Mouse (Mus musculus) neural tube, embryonic 12.5 days (tissue): ENCODE measurements at regions not wholly inside any gene's neighbourhood (a gene's known extent, or its start where the extent isn't known, plus 50 kb on each side); places are given as distances from the start of the nearest gene placed in this dataset.

Source experiments
- ATAC-seq: fragments of 200-750 bp; cut with Nextera tagmentation; 2 replicates; pipeline ENCODE4 v1.8.0; 2017; ENCODE audit warnings: low read depth, mild to moderate bottlenecking, moderate TSS enrichment, moderate library complexity; ENCODE audit not compliant: low FRiP score
- H3K27ac ChIP-seq: fragments of 300-500 bp; sonication (generic); 2 replicates; pipeline ENCODE4 v1.5.1; 2016
- H3K27me3 ChIP-seq: fragments of 300-500 bp; sonication (generic); replicated peaks from 2 replicates; pipeline ENCODE4 v1.6.1; 2016; ENCODE audit warnings: mild to moderate bottlenecking
- H3K36me3 ChIP-seq: fragments of 300-500 bp; sonication (generic); 2 replicates; pipeline ENCODE4 v1.6.1; 2016; ENCODE audit warnings: mild to moderate bottlenecking
- H3K4me1 ChIP-seq: fragments of 300-500 bp; sonication (generic); 2 replicates; pipeline ENCODE4 v1.6.1; 2016
- H3K4me2 ChIP-seq: fragments of 300-500 bp; sonication (generic); replicated peaks from 2 replicates; pipeline ENCODE4 v1.6.1; 2016; ENCODE audit warnings: mild to moderate bottlenecking
- H3K4me3 ChIP-seq: fragments of 300-500 bp; sonication (generic); 2 replicates; pipeline ENCODE4 v1.5.1; 2016
- H3K9ac ChIP-seq: fragments of 300-500 bp; sonication (generic); 2 replicates; pipeline ENCODE4 v1.6.1; 2016; ENCODE audit warnings: mild to moderate bottlenecking
- H3K9me3 ChIP-seq: fragments of 300-500 bp; sonication (generic); 2 replicates; pipeline ENCODE4 v1.6.1; 2016; ENCODE audit warnings: mild to moderate bottlenecking
- whole genome bisulfite sequencing: fragments of 180-500 bp; shearing (Covaris S2); methylation state at CpG from one replicate; pipeline ENCODE4 v1.1.7; 2016; 5-methylcytosine and 5-hydroxymethylcytosine counted together

DNA sequence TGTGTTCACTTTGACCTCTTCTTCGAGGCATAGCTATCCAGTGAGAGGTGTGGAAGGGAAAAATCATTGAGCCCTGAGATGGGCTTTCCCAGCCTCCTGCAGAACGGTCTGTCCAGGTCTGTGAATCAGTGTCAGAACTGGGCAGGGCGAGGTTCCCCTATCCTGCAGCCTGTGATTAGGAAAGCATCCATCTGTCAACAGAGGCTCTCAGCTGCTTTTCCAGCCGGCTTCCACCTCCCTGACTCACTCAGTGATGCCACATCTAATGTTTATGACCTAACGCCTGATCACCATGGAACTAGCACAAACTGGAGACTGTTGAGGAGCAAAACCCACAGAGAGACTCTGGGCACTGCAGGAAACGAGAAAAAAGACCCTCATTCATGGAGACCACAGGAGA, 148.1 kb upstream of the Ccn2 start:
- Histone ChIP-seq H3K4me2 (no peak overlapping the region), H3K27ac (no peak overlapping the region), H3K36me3 (no peaks in the 10 kb centered on the region), H3K27me3 (no peaks in the 10 kb centered on the region), H3K4me3 (no peak overlapping the region), H3K9me3 (no peaks in the 10 kb centered on the region), H3K9ac (no peak overlapping the region), H3K4me1 (no peaks in the 10 kb centered on the region)
- 72% methylated on average over 6 of the region's 6 CpGs for WGBS
- ATAC-seq: no peak

GRCm38 (mm10) chr10:24448001-24448561, 147.2 kb upstream of the Ccn2 start:
- no peak for ATAC-seq
- no peaks in the 10 kb centered on the region for H3K4me1 ChIP-seq
- WGBS: 82% methylated on average over 9 of the region's 9 CpGs
- no peaks in the 10 kb centered on the region for H3K27me3 ChIP-seq
- no peak overlapping the region for H3K4me2 ChIP-seq
- no peak overlapping the region for H3K9ac ChIP-seq
- no peak overlapping the region for H3K4me3 ChIP-seq
- no peak overlapping the region for H3K27ac ChIP-seq
- H3K9me3 ChIP-seq: no peaks in the 10 kb centered on the region
- H3K36me3 ChIP-seq: no peaks in the 10 kb centered on the region

- H3K4me2 ChIP-seq: no peak overlapping the region
- ATAC-seq: no peak
Measured at GRCm38 (mm10) chr10:24453507-24453906, 141.7 kb upstream of the Ccn2 start.

DNA sequence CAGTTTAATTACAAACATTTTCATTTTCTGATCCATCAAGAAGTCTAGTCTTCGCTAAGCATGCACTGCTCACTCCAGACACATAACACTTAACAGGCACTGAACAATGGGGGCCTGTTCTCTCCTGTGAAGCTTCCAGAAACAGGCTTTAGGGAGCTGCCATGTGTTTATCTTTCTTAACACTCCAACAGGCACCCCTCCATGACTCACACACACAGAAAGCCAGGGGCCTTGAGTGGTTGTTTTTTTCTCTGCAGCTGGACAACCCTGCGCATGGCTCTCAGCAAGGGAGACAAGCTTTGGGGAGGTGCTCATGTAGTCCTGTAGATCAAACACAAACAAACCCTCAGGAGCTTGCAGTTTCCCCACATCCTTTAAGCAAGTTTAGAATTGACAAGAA, 136.6 kb upstream of the Ccn2 start:
- no peaks in the 10 kb centered on the region for H3K27me3 ChIP-seq
- 70% methylated on average over 2 of the region's 2 CpGs for WGBS
- no peak overlapping the region for H3K4me2 ChIP-seq
- H3K4me1 ChIP-seq: no peaks in the 10 kb centered on the region
- no peak overlapping the region for H3K27ac ChIP-seq
- no peaks in the 10 kb centered on the region for H3K36me3 ChIP-seq
- H3K4me3 ChIP-seq: no peak overlapping the region
- no peak for ATAC-seq
- no peaks in the 10 kb centered on the region for H3K9me3 ChIP-seq
- no peak overlapping the region for H3K9ac ChIP-seq

More at GRCm38 (mm10) chr10:24453507-24453906, 141.7 kb upstream of the Ccn2 start:
- no peaks in the 10 kb centered on the region for H3K9me3 ChIP-seq
- H3K27ac ChIP-seq: no peak overlapping the region
- no peaks in the 10 kb centered on the region for H3K27me3 ChIP-seq
- 85% methylated on average over 4 of the region's 4 CpGs for WGBS
- no peaks in the 10 kb centered on the region for H3K4me1 ChIP-seq
- H3K4me3 ChIP-seq: no peak overlapping the region
- no peak overlapping the region for H3K9ac ChIP-seq
- H3K36me3 ChIP-seq: no peaks in the 10 kb centered on the region

DNA sequence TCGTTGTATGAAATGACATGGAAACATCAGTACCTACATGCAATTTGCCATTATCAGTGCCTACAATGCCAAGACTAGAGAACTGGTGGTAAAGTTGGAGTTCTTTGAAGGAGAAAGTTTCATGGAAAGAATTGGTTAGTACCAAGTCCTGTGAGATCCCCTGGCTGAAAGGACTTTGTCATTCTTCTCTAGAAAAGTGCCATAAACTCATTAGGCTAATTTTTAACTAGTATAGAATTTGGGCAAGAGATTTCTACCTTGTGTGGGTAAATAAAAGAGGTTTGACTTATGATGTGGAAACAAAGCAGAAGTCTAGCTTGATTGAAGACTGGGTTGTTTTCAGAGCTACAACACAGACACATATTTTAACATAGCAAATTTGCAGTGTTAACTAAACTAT, 131.4 kb upstream of the Ccn2 start:
- Histone ChIP-seq H3K4me1 (no peaks in the 10 kb centered on the region), H3K9me3 (no peaks in the 10 kb centered on the region), H3K9ac (no peak overlapping the region), H3K4me3 (no peak overlapping the region), H3K27ac (no peak overlapping the region), H3K36me3 (no peaks in the 10 kb centered on the region), H3K4me2 (no peak overlapping the region), H3K27me3 (no peaks in the 10 kb centered on the region)
- no peak for ATAC-seq
- WGBS: 87% methylated on average over 1 of the region's 1 CpGs

GRCm38 (mm10) chr10:24464377-24464776, 130.9 kb upstream of the Ccn2 start:
- H3K27ac ChIP-seq: no peak overlapping the region
- WGBS: 88% methylated on average over 3 of the region's 3 CpGs
- no peak overlapping the region for H3K4me2 ChIP-seq
- no peak for ATAC-seq
- H3K9me3 ChIP-seq: no peaks in the 10 kb centered on the region
- H3K4me3 ChIP-seq: no peak overlapping the region
- no peaks in the 10 kb centered on the region for H3K27me3 ChIP-seq
- no peak overlapping the region for H3K9ac ChIP-seq
- no peaks in the 10 kb centered on the region for H3K36me3 ChIP-seq
- no peaks in the 10 kb centered on the region for H3K4me1 ChIP-seq

DNA sequence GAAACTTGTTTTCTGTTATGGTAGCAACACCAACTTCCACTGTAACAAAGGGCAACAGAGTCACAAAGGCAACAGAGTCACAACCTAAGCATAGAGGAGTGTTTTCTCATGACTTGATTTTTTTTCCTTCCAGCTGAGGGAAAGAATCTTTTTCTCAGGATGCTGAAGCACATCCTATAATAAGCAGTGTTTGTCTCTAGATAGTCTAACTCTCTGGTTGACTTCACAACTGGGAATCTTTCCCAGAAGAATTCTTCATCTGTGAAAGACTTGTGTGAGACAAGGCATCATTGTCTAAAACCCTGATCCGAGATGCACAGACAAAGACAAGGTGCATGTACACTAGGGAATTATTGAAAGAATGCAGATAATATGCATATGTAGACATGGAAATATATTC, 125.5 kb upstream of the Ccn2 start:
- no peaks in the 10 kb centered on the region for H3K36me3 ChIP-seq
- no peak overlapping the region for H3K27ac ChIP-seq
- no peak for ATAC-seq
- H3K4me2 ChIP-seq: no peak overlapping the region
- no peaks in the 10 kb centered on the region for H3K9me3 ChIP-seq
- H3K9ac ChIP-seq: no peak overlapping the region
- H3K4me1 ChIP-seq: no peaks in the 10 kb centered on the region
- no peak overlapping the region for H3K4me3 ChIP-seq
- H3K27me3 ChIP-seq: no peaks in the 10 kb centered on the region
- 86% methylated on average over 1 of the region's 1 CpGs for WGBS

DNA sequence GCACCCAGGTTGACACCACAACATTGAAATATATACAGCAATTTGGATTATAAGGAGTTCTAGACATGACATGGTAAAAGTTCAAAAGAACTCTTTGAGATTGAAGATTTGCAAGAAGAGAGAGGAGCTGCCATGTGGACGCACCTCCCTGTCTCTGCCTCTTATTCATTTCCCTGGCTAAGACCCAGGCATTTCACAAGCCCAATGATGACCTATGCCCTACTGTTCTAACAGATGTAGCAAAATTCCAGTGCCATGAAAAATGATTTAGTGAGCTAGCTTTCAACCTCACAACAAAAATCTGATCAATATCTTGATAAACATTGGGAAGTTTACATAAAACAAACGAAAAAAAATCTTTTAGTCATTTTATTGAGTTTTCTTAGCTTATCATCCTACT, 123.7 kb upstream of the Ccn2 start:
- 82% methylated on average over 2 of the region's 2 CpGs for WGBS
- Histone ChIP-seq H3K9me3 (no peaks in the 10 kb centered on the region), H3K4me1 (no peaks in the 10 kb centered on the region), H3K4me2 (no peak overlapping the region), H3K27ac (no peak overlapping the region), H3K9ac (no peak overlapping the region), H3K4me3 (no peak overlapping the region), H3K27me3 (no peaks in the 10 kb centered on the region), H3K36me3 (no peaks in the 10 kb centered on the region)
- ATAC-seq: no peak

- no peak for ATAC-seq
- no peak overlapping the region for H3K4me3 ChIP-seq
- H3K27me3 ChIP-seq: no peaks in the 10 kb centered on the region
- H3K36me3 ChIP-seq: no peaks in the 10 kb centered on the region
- H3K9ac ChIP-seq: no peak overlapping the region
- no peaks in the 10 kb centered on the region for H3K9me3 ChIP-seq
- no peaks in the 10 kb centered on the region for H3K4me1 ChIP-seq
- no peak overlapping the region for H3K27ac ChIP-seq
- no peak overlapping the region for H3K4me2 ChIP-seq
Measured at GRCm38 (mm10) chr10:24476288-24476687, 119.0 kb upstream of the Ccn2 start.

GRCm38 (mm10) chr10:24478535-24478934, 116.7 kb upstream of the Ccn2 start:
- no peak overlapping the region for H3K9ac ChIP-seq
- H3K9me3 ChIP-seq: no peaks in the 10 kb centered on the region
- no peak for ATAC-seq
- no peaks in the 10 kb centered on the region for H3K4me1 ChIP-seq
- no peaks in the 10 kb centered on the region for H3K27me3 ChIP-seq
- 95% methylated on average over 2 of the region's 2 CpGs for WGBS
- H3K27ac ChIP-seq: no peak overlapping the region
- H3K36me3 ChIP-seq: no peaks in the 10 kb centered on the region
- H3K4me3 ChIP-seq: no peak overlapping the region
- no peak overlapping the region for H3K4me2 ChIP-seq

GRCm38 (mm10) chr10:24479148-24479547, 116.1 kb upstream of the Ccn2 start:
- H3K27me3 ChIP-seq: no peaks in the 10 kb centered on the region
- no peaks in the 10 kb centered on the region for H3K36me3 ChIP-seq
- H3K9me3 ChIP-seq: no peaks in the 10 kb centered on the region
- no peak overlapping the region for H3K9ac ChIP-seq
- H3K4me2 ChIP-seq: no peak overlapping the region
- no peak for ATAC-seq
- no peak overlapping the region for H3K27ac ChIP-seq
- no peak overlapping the region for H3K4me3 ChIP-seq
- WGBS: 90% methylated on average over 11 of the region's 11 CpGs
- no peaks in the 10 kb centered on the region for H3K4me1 ChIP-seq

- Histone ChIP-seq H3K9me3 (no peaks in the 10 kb centered on the region), H3K27ac (no peak overlapping the region), H3K36me3 (no peaks in the 10 kb centered on the region), H3K4me3 (no peak overlapping the region), H3K27me3 (no peaks in the 10 kb centered on the region), H3K4me2 (no peak overlapping the region), H3K4me1 (no peaks in the 10 kb centered on the region), H3K9ac (no peak overlapping the region)
- 83% methylated on average over 9 of the region's 9 CpGs for WGBS
- ATAC-seq: no peak
Measured at GRCm38 (mm10) chr10:24481926-24482612, 113.2 kb upstream of the Ccn2 start.

- no peak overlapping the region for H3K4me3 ChIP-seq
- H3K4me2 ChIP-seq: no peak overlapping the region
- no peaks in the 10 kb centered on the region for H3K36me3 ChIP-seq
- H3K27me3 ChIP-seq: no peaks in the 10 kb centered on the region
- no peak overlapping the region for H3K9ac ChIP-seq
- H3K27ac ChIP-seq: no peak overlapping the region
- H3K4me1 ChIP-seq: no peaks in the 10 kb centered on the region
- 69% methylated on average over 3 of the region's 3 CpGs for WGBS
- ATAC-seq: peak; percentile 37; the same call in 1 of the 2 replicates
- H3K9me3 ChIP-seq: no peaks in the 10 kb centered on the region
Measured at GRCm38 (mm10) chr10:24483053-24483452, 112.2 kb upstream of the Ccn2 start.
